Comparison of ENCODE assay signal across 8 mouse cellular contexts in genomic region chr1:74858805-74859204, GRCm38 (mm10). TPM values are rescaled to one million over a fixed set of nuclear protein-coding genes. Genes with fewer than 3 reads are reported as not detected.
DNase-seq lines count a peak whose midpoint lies in the region; ATAC-seq lines count a peak whose summit lies in the region.

No protein-coding gene starts in this region.

- H3K27ac ChIP-seq in kidney, embryonic 16.5 days (ENCODE audit: low read length): no peak overlapping the region
- no peak overlapping the region for H3K27ac ChIP-seq in embryonic facial prominence, embryonic 11.5 days (replicated peaks; ENCODE audit: low read depth, low read length)
- H3K27ac ChIP-seq in hindbrain, embryonic 13.5 days: peak overlapping the region; percentile 26; the same call in 1 of the 2 replicates
- peak overlapping the region; percentile 64 for H3K27ac ChIP-seq in midbrain, embryonic 16.5 days (ENCODE audit: low read length)

- H3K9me3 ChIP-seq in kidney, embryonic 16.5 days (ENCODE audit: low read length): no peaks in the 10 kb centered on the region
- H3K9me3 ChIP-seq in embryonic facial prominence, embryonic 11.5 days (replicated peaks; ENCODE audit: control insufficient read depth, low read length): no peaks in the 10 kb centered on the region
- no peaks in the 10 kb centered on the region for H3K9me3 ChIP-seq in hindbrain, embryonic 13.5 days
- no peaks in the 10 kb centered on the region for H3K9me3 ChIP-seq in midbrain, embryonic 16.5 days (replicated peaks; ENCODE audit: control insufficient read depth, low read length, poor library complexity, severe bottlenecking)

- peak overlapping the region; percentile 39; the same call in 1 of the 2 replicates for H3K4me3 ChIP-seq in kidney, embryonic 16.5 days (ENCODE audit: low read length)
- peak overlapping the region; percentile 26; the same call in 1 of the 2 replicates for H3K4me3 ChIP-seq in embryonic facial prominence, embryonic 11.5 days (ENCODE audit: low read depth, low read length)
- H3K4me3 ChIP-seq in hindbrain, embryonic 13.5 days: peak overlapping the region; percentile 87
- peak overlapping the region; percentile 94 for H3K4me3 ChIP-seq in midbrain, embryonic 16.5 days (ENCODE audit: low read depth, low read length)

- 7% methylated on average over 16 of the region's 16 CpGs for WGBS in kidney, embryonic 16.5 days
- 5% methylated on average over 16 of the region's 16 CpGs for WGBS in embryonic facial prominence, embryonic 11.5 days
- WGBS in hindbrain, embryonic 13.5 days: 5% methylated on average over 16 of the region's 16 CpGs
- WGBS in midbrain, embryonic 16.5 days: 3% methylated on average over 16 of the region's 16 CpGs

- no peaks in the 10 kb centered on the region for H3K36me3 ChIP-seq in kidney, embryonic 16.5 days (ENCODE audit: insufficient read depth, low read length)
- no peaks in the 10 kb centered on the region for H3K36me3 ChIP-seq in embryonic facial prominence, embryonic 11.5 days (replicated peaks; ENCODE audit: control insufficient read depth, insufficient read depth, low read depth, low read length)
- H3K36me3 ChIP-seq in hindbrain, embryonic 13.5 days: no peaks in the 10 kb centered on the region
- no peaks in the 10 kb centered on the region for H3K36me3 ChIP-seq in midbrain, embryonic 16.5 days (ENCODE audit: control insufficient read depth, insufficient read depth, low read length)

- DNase-seq in kidney, postnatal 25 days: no peak
- no peak for DNase-seq in embryonic facial prominence, embryonic 11.5 days (ENCODE audit: low spot score)
- no peak for DNase-seq in yolk sac, embryonic 10.5 days (ENCODE audit: low spot score)
- no peak for DNase-seq in cerebellum, postnatal 14 days

- ATAC-seq in kidney, embryonic 16.5 days (ENCODE audit: low FRiP score, low TSS enrichment): no peak
- no peak for ATAC-seq in embryonic facial prominence, embryonic 11.5 days (replicated peaks; ENCODE audit: insufficient number of reproducible peaks, low FRiP score, low TSS enrichment, low read depth)
- no peak for ATAC-seq in hindbrain, embryonic 13.5 days (ENCODE audit: low FRiP score)
- no peak for ATAC-seq in midbrain, embryonic 16.5 days
- no peak for ATAC-seq in inflammation-experienced regulatory T-cells, adult 6 months

- H3K4me1 ChIP-seq in kidney, embryonic 16.5 days (ENCODE audit: insufficient read depth, low read length): peaks cover 24% of the 10 kb centered on the region
- H3K4me1 ChIP-seq in embryonic facial prominence, embryonic 11.5 days (ENCODE audit: control insufficient read depth, insufficient read depth, low read length): peaks cover 2% of the 10 kb centered on the region; the same call in 1 of the 2 replicates
- peaks cover 54% of the 10 kb centered on the region for H3K4me1 ChIP-seq in hindbrain, embryonic 13.5 days (replicated peaks)
- peaks cover 26% of the 10 kb centered on the region for H3K4me1 ChIP-seq in midbrain, embryonic 16.5 days (ENCODE audit: control insufficient read depth, insufficient read depth, low read length)

- H3K4me2 ChIP-seq in kidney, embryonic 16.5 days (replicated peaks; ENCODE audit: low read depth, low read length): peak overlapping the region; percentile 51
- peak overlapping the region; percentile 56; the same call in 1 of the 2 replicates for H3K4me2 ChIP-seq in embryonic facial prominence, embryonic 11.5 days (ENCODE audit: low read depth, low read length)
- peak overlapping the region; percentile 88 for H3K4me2 ChIP-seq in hindbrain, embryonic 13.5 days
- peak overlapping the region; percentile 90 for H3K4me2 ChIP-seq in midbrain, embryonic 16.5 days (ENCODE audit: low read length)

- H3K27me3 ChIP-seq in kidney, embryonic 16.5 days (ENCODE audit: insufficient read depth, low read length): peaks cover 67% of the 10 kb centered on the region
- peaks cover 41% of the 10 kb centered on the region for H3K27me3 ChIP-seq in embryonic facial prominence, embryonic 11.5 days (ENCODE audit: control insufficient read depth, insufficient read depth, low read length)
- H3K27me3 ChIP-seq in hindbrain, embryonic 13.5 days: peaks cover 8% of the 10 kb centered on the region; the same call in 1 of the 2 replicates
- no peaks in the 10 kb centered on the region for H3K27me3 ChIP-seq in midbrain, embryonic 16.5 days (ENCODE audit: control insufficient read depth, insufficient read depth, low read depth, low read length)

- H3K9ac ChIP-seq in kidney, embryonic 16.5 days (replicated peaks; ENCODE audit: low read length): no peak overlapping the region
- H3K9ac ChIP-seq in embryonic facial prominence, embryonic 11.5 days (replicated peaks; ENCODE audit: low read length): no peak overlapping the region
- peak overlapping the region; percentile 98 for H3K9ac ChIP-seq in hindbrain, embryonic 13.5 days
- H3K9ac ChIP-seq in midbrain, embryonic 16.5 days (ENCODE audit: low read depth, low read length): peak overlapping the region; percentile 58

RNA-seq across cellular contexts. Expression of gene Cdk5r2, which starts 4.1 kb away (rescaled TPM):
- polyA plus RNA-seq in kidney, embryonic 16.5 days (2015; fragmentation: Nextera tagmentation; extraction: Ambion mirVana): not detected in 2 replicates
- 0.84 and 1.1 TPM in 2 replicates for polyA plus RNA-seq in embryonic facial prominence, embryonic 11.5 days (2014; fragmentation: Nextera tagmentation; extraction: Ambion mirVana)
- 6.1 and 6.5 TPM in 2 replicates for polyA plus RNA-seq in hindbrain, embryonic 13.5 days (2015; fragmentation: Nextera tagmentation; extraction: Ambion mirVana)
- 8.1 and 9.7 TPM in 2 replicates for polyA plus RNA-seq in midbrain, embryonic 16.5 days (2015; fragmentation: Nextera tagmentation; extraction: Ambion mirVana)
- polyA plus RNA-seq in inflammation-experienced regulatory T-cells, adult 6 months (2017; shearing (Covaris generic)): not detected

RNA-seq across cellular contexts. Expression of gene Fev, which starts 26.4 kb away (rescaled TPM):
- polyA plus RNA-seq in kidney, embryonic 16.5 days (2015; fragmentation: Nextera tagmentation; extraction: Ambion mirVana): 0.24 TPM in 1 of 2 replicates, not detected in the other
- polyA plus RNA-seq in embryonic facial prominence, embryonic 11.5 days (2014; fragmentation: Nextera tagmentation; extraction: Ambion mirVana): 0.40 and 0.62 TPM in 2 replicates
- 4.1 and 6.7 TPM in 2 replicates for polyA plus RNA-seq in hindbrain, embryonic 13.5 days (2015; fragmentation: Nextera tagmentation; extraction: Ambion mirVana)
- polyA plus RNA-seq in midbrain, embryonic 16.5 days (2015; fragmentation: Nextera tagmentation; extraction: Ambion mirVana): 1.6 and 2.9 TPM in 2 replicates
- not detected for polyA plus RNA-seq in inflammation-experienced regulatory T-cells, adult 6 months (2017; shearing (Covaris generic))

RNA-seq across cellular contexts. Expression of gene Cryba2, which starts 34.1 kb away (rescaled TPM):
- not detected in 2 replicates for polyA plus RNA-seq in kidney, embryonic 16.5 days (2015; fragmentation: Nextera tagmentation; extraction: Ambion mirVana)
- polyA plus RNA-seq in embryonic facial prominence, embryonic 11.5 days (2014; fragmentation: Nextera tagmentation; extraction: Ambion mirVana): 0.62 and 5.2 TPM in 2 replicates
- polyA plus RNA-seq in hindbrain, embryonic 13.5 days (2015; fragmentation: Nextera tagmentation; extraction: Ambion mirVana): 2.9 and 4.9 TPM in 2 replicates
- 0.45 and 0.51 TPM in 2 replicates for polyA plus RNA-seq in midbrain, embryonic 16.5 days (2015; fragmentation: Nextera tagmentation; extraction: Ambion mirVana)
- not detected for polyA plus RNA-seq in inflammation-experienced regulatory T-cells, adult 6 months (2017; shearing (Covaris generic))

Comparison
In these comparisons a context has a peak if more than half of its experiments do, and no peak if none do; other contexts are left out.
1. H3K27ac ChIP-seq: peak in hindbrain, embryonic 13.5 days (single experiment) and midbrain, embryonic 16.5 days (single experiment); none in kidney, embryonic 16.5 days (single experiment) and embryonic facial prominence, embryonic 11.5 days (single experiment).
2. H3K4me3 ChIP-seq: peak in every context shown above with its lines; median percentile 94 in midbrain, embryonic 16.5 days; 87 in hindbrain, embryonic 13.5 days; 39 in kidney, embryonic 16.5 days; 26 in embryonic facial prominence, embryonic 11.5 days.
3. H3K9ac ChIP-seq: peak in hindbrain, embryonic 13.5 days (single experiment) and midbrain, embryonic 16.5 days (single experiment); none in kidney, embryonic 16.5 days (single experiment) and embryonic facial prominence, embryonic 11.5 days (single experiment).
4. Peak in every context shown above with its lines, with median percentiles within 50 percentile points of each other: H3K4me2 ChIP-seq.